Mouse (Mus musculus) CH12.LX (cell line): ENCODE measurements at regions not wholly inside any gene's neighbourhood (a gene's known extent, or its start where the extent isn't known, plus 50 kb on each side); places are given as distances from the start of the nearest gene placed in this dataset.

Source experiments
- DNase-seq: peaks from one replicate; pipeline ENCODE4 v3.0.0-alpha.2; 2013; ENCODE audit errors: extremely low read depth
- H3K27ac ChIP-seq: 2 replicates; pipeline ENCODE4 v1.5.1; 2012; ENCODE audit warnings: low read depth, mild to moderate bottlenecking, control low read depth, moderate library complexity; ENCODE audit not compliant: insufficient read depth
- H3K27me3 ChIP-seq: replicated peaks from 2 replicates; pipeline ENCODE3; 2012; ENCODE audit warnings: inconsistent platforms
- H3K36me3 ChIP-seq, 2 experiments: replicated peaks in 1 of 2; 2 replicates each; pipeline versions ENCODE3 to v1.6.1; 2012; ENCODE audit warnings: inconsistent platforms in 1 of 2, low read length in 1 of 2, mild to moderate bottlenecking in 1 of 2, mixed read lengths in 1 of 2, moderate library complexity in 1 of 2; ENCODE audit not compliant: control insufficient read depth in 1 of 2, insufficient read depth in 1 of 2
- H3K4me1 ChIP-seq, 2 experiments: 2 replicates each; pipeline ENCODE4 v1.6.1; 2012; ENCODE audit warnings: inconsistent platforms in 1 of 2, moderate library complexity in 1 of 2; ENCODE audit not compliant: insufficient read depth in 2 of 2, control insufficient read depth in 1 of 2
- H3K4me2 ChIP-seq: 2 replicates; pipeline ENCODE4 v1.6.1; 2012; ENCODE audit warnings: low read depth, mild to moderate bottlenecking, control low read depth; ENCODE audit not compliant: poor library complexity, insufficient read depth, severe bottlenecking
- H3K4me3 ChIP-seq, 3 experiments: fragments of 150-350 bp in 1 of 3; sonication (generic) in 1 of 3; replicated peaks in 1 of 3; 2 replicates each; pipeline versions ENCODE3 to v1.5.1; 2011 to 2012; ENCODE audit warnings: low read depth in 2 of 3, low read length in 2 of 3, mild to moderate bottlenecking in 2 of 3, moderate library complexity in 2 of 3, control low read depth in 1 of 3, improper control_type of control experiment in 1 of 3, inconsistent platforms in 1 of 3, mixed read lengths in 1 of 3; ENCODE audit not compliant: poor library complexity in 1 of 3
- H3K79me2 ChIP-seq: replicated peaks from 2 replicates; pipeline ENCODE4 v1.6.1; 2012; ENCODE audit warnings: mild to moderate bottlenecking, moderate library complexity; ENCODE audit not compliant: control insufficient read depth, poor library complexity, insufficient read depth, severe bottlenecking; ENCODE audit errors: extremely low read depth
- H3K9ac ChIP-seq: 2 replicates; pipeline ENCODE4 v1.6.1; 2012; ENCODE audit warnings: low read depth, mild to moderate bottlenecking, control low read depth, moderate library complexity; ENCODE audit not compliant: insufficient read depth
- H3K9me3 ChIP-seq: replicated peaks from 2 replicates; pipeline ENCODE3; 2012; ENCODE audit warnings: low read length, inconsistent platforms, mixed read lengths
- BHLHE40 ChIP-seq: IDR thresholded peaks from 2 replicates; pipeline ENCODE4 v1.6.1; 2011; ENCODE audit warnings: mild to moderate bottlenecking, low read depth, low read length, improper control_type of control experiment
- CHD1 ChIP-seq: IDR thresholded peaks from 2 replicates; pipeline ENCODE4 v1.6.1; 2012; ENCODE audit warnings: low read depth, low read length, improper control_type of control experiment, inconsistent platforms
- CHD2 ChIP-seq: IDR thresholded peaks from 2 replicates; pipeline ENCODE4 v1.6.1; 2011; ENCODE audit warnings: low read length, improper control_type of control experiment
- CTCF ChIP-seq, 2 experiments: IDR thresholded peaks in 1 of 2; conservative IDR thresholded peaks in 1 of 2; 2 replicates each; pipeline ENCODE4 v1.5.1; 2011 to 2012; ENCODE audit warnings: low read depth in 2 of 2, low read length in 2 of 2, improper control_type of control experiment in 1 of 2, inconsistent platforms in 1 of 2, mild to moderate bottlenecking in 1 of 2, moderate library complexity in 1 of 2
- E2F4 ChIP-seq: IDR thresholded peaks from 2 replicates; pipeline ENCODE4 v1.6.1; 2011; ENCODE audit warnings: low read depth, low read length, improper control_type of control experiment; ENCODE audit not compliant: insufficient replicate concordance
- ELF1 ChIP-seq: IDR thresholded peaks from 2 replicates; pipeline ENCODE4 v1.6.1; 2014; ENCODE audit warnings: low read depth, mild to moderate bottlenecking, inconsistent platforms, low read length, improper control_type of control experiment
- EP300 ChIP-seq: IDR thresholded peaks from 2 replicates; pipeline ENCODE4 v1.6.1; 2011; ENCODE audit warnings: low read length, improper control_type of control experiment
- HCFC1 ChIP-seq: IDR thresholded peaks from 2 replicates; pipeline ENCODE4 v1.6.1; 2012; ENCODE audit warnings: low read depth, mild to moderate bottlenecking, inconsistent platforms, low read length, improper control_type of control experiment
- JUN ChIP-seq: IDR thresholded peaks from 2 replicates; pipeline ENCODE4 v1.6.1; 2011; ENCODE audit warnings: low read depth, mild to moderate bottlenecking, low read length, improper control_type of control experiment, moderate library complexity; ENCODE audit not compliant: insufficient read depth
- MAFK ChIP-seq: IDR thresholded peaks from 2 replicates; pipeline ENCODE4 v1.6.1; 2011; ENCODE audit warnings: low read length, improper control_type of control experiment; ENCODE audit not compliant: insufficient replicate concordance
- MAZ ChIP-seq: IDR thresholded peaks from 2 replicates; pipeline ENCODE4 v1.6.1; 2012; ENCODE audit warnings: low read depth, mild to moderate bottlenecking, inconsistent platforms, low read length, improper control_type of control experiment, moderate library complexity
- MEF2A ChIP-seq: IDR thresholded peaks from 2 replicates; pipeline ENCODE4 v1.6.1; 2014; ENCODE audit warnings: low read depth, mild to moderate bottlenecking, inconsistent platforms, low read length, improper control_type of control experiment, borderline replicate concordance
- NELFE ChIP-seq: IDR thresholded peaks from 2 replicates; pipeline ENCODE4 v1.6.1; 2011; ENCODE audit warnings: low read depth, low read length, improper control_type of control experiment
- POLR2A ChIP-seq: IDR thresholded peaks from 2 replicates; pipeline ENCODE4 v1.6.1; 2011; ENCODE audit warnings: low read depth, mild to moderate bottlenecking, improper control_type of control experiment, low read length
- RAD21 ChIP-seq: IDR thresholded peaks from 2 replicates; pipeline ENCODE4 v1.6.1; 2011; ENCODE audit warnings: low read depth, mild to moderate bottlenecking, low read length, improper control_type of control experiment, moderate library complexity
- RCOR1 ChIP-seq: conservative IDR thresholded peaks from 2 replicates; pipeline ENCODE4 v1.6.1; 2012; ENCODE audit warnings: low read depth, mild to moderate bottlenecking, inconsistent platforms, low read length, improper control_type of control experiment
- SIN3A ChIP-seq: IDR thresholded peaks from 2 replicates; pipeline ENCODE4 v1.6.1; 2012; ENCODE audit warnings: low read length, improper control_type of control experiment, inconsistent platforms
- SMC3 ChIP-seq: IDR thresholded peaks from 2 replicates; pipeline ENCODE4 v1.6.1; 2011; ENCODE audit warnings: low read depth, low read length, improper control_type of control experiment
- TBP ChIP-seq: conservative IDR thresholded peaks from 2 replicates; pipeline ENCODE4 v1.6.1; 2011; ENCODE audit warnings: low read depth, low read length, improper control_type of control experiment
- TCF12 ChIP-seq: IDR thresholded peaks from 2 replicates; pipeline ENCODE4 v1.6.1; 2014; ENCODE audit warnings: low read depth, mild to moderate bottlenecking, inconsistent platforms, low read length, improper control_type of control experiment
- USF1 ChIP-seq: IDR thresholded peaks from 2 replicates; pipeline ENCODE4 v1.6.1; 2014; ENCODE audit warnings: low read depth, mild to moderate bottlenecking, inconsistent platforms, low read length, improper control_type of control experiment
- ZC3H11A ChIP-seq: IDR thresholded peaks from 2 replicates; pipeline ENCODE4 v1.6.1; 2012; ENCODE audit warnings: low read depth, mild to moderate bottlenecking, inconsistent platforms, low read length, improper control_type of control experiment
- ZNF384 ChIP-seq: IDR thresholded peaks from 2 replicates; pipeline ENCODE4 v1.6.1; 2012; ENCODE audit warnings: low read depth, low read length, improper control_type of control experiment, inconsistent platforms
- dilution Hi-C: fragments of 300-500 bp; cut with MboI; formaldehyde crosslinking; loops from 2 replicates; pipeline ENCODE4 v1.14.3; 2020; ENCODE audit warnings: low sequenced_read_pairs; ENCODE audit not compliant: extremely low pct_unique_long_range_greater_than_20kb, extremely low pct_ligation_motif_present
- in situ Hi-C: fragments of 300-500 bp; cut with MboI; formaldehyde crosslinking; loops from 3 replicates; pipeline ENCODE4 v1.14.3; 2019; ENCODE audit warnings: low sequenced_read_pairs, low pct_ligation_motif_present, low pct_unique_long_range_greater_than_20kb, mixed read lengths

GRCm38 (mm10) chr7:40290166-40290565 is 608.0 kb upstream of the Vstm2b start:
- no peaks in the 10 kb centered on the region for H3K4me1 ChIP-seq
- no peaks in the 10 kb centered on the region for H3K79me2 ChIP-seq
- DNase-seq, result no peak
- no peaks in the 10 kb centered on the region for H3K36me3 ChIP-seq
- H3K27ac ChIP-seq, result no peak overlapping the region
- H3K9me3 ChIP-seq, result no peaks in the 10 kb centered on the region
- H3K4me2 ChIP-seq, result no peak overlapping the region
- dilution Hi-C loops, result no loop called here
- TF ChIP-seq NELFE (no peak), SMC3 (no peak), ELF1 (no peak), BHLHE40 (no peak), MAZ (no peak), MEF2A (no peak), EP300 (no peak)
- in situ Hi-C loops, result no loop called here
- no peak overlapping the region for H3K4me3 ChIP-seq
- no peak overlapping the region for H3K9ac ChIP-seq
- no peaks in the 10 kb centered on the region for H3K27me3 ChIP-seq

GRCm38 (mm10) chr7:40310558-40310957 is 587.6 kb upstream of the Vstm2b start:
- Histone ChIP-seq H3K4me2 (no peak overlapping the region), H3K9me3 (no peaks in the 10 kb centered on the region), H3K27ac (no peak overlapping the region), H3K9ac (no peak overlapping the region), H3K79me2 (no peaks in the 10 kb centered on the region), H3K4me3 (no peak overlapping the region)
- dilution Hi-C loops, result no loop called here
- peak; percentile 44 for TF ChIP-seq RAD21
- TF ChIP-seq CTCF (conservative IDR thresholded peaks at IDR 0.05 in 1 of 2, IDR thresholded peaks at IDR 0.05 in 1 of 2; ENCODE audit: low read depth in 2 of 2, low read length in 2 of 2), result peak; percentile 51 to 59
- no peak for TF ChIP-seq RCOR1
- peak; percentile 34 for TF ChIP-seq SMC3
- TF ChIP-seq, all 38 proteins: peak for 3
- H3K27me3 ChIP-seq, result no peaks in the 10 kb centered on the region
- in situ Hi-C loops, result loop anchor here (25.0 kb wide), 1 partner anchor 377 kb away; no protein-coding TSS in a partner anchor
- peak; percentile 21 for DNase-seq
- no peaks in the 10 kb centered on the region for H3K4me1 ChIP-seq
- H3K36me3 ChIP-seq, result no peaks in the 10 kb centered on the region

- H3K4me1 ChIP-seq, result peaks cover 0 to 14% of the 10 kb centered on the region in 2 experiments; a peak in 2 of 4 replicates
- TF ChIP-seq CHD1, result no peak
- no peak for TF ChIP-seq SIN3A
- TF ChIP-seq ZNF384, result no peak
- no peak for TF ChIP-seq E2F4
- no peak for TF ChIP-seq MAFK
- no peak for TF ChIP-seq CHD2
- TF ChIP-seq NELFE, result no peak
- TF ChIP-seq TBP, result no peak
- TF ChIP-seq JUN, result no peak
- TF ChIP-seq HCFC1, result no peak
- no peak for TF ChIP-seq TCF12
- no peak for TF ChIP-seq ZC3H11A
- TF ChIP-seq ELF1, result no peak
- TF ChIP-seq USF1, result no peak
- TF ChIP-seq POLR2A, result no peak
- dilution Hi-C loops (no loop called here), in situ Hi-C loops (loop anchor here (25.0 kb wide), 1 partner anchor 366 kb away; no protein-coding TSS in a partner anchor)
- H3K4me3 ChIP-seq, result no peak overlapping the region
- no peaks in the 10 kb centered on the region for H3K36me3 ChIP-seq
- H3K4me2 ChIP-seq, result no peak overlapping the region
- H3K27ac ChIP-seq, result no peak overlapping the region
- H3K9ac ChIP-seq, result no peak overlapping the region
- no peaks in the 10 kb centered on the region for H3K27me3 ChIP-seq
- no peaks in the 10 kb centered on the region for H3K9me3 ChIP-seq
- no peak for DNase-seq
- H3K79me2 ChIP-seq, result no peaks in the 10 kb centered on the region
Observed at GRCm38 (mm10) chr7:40321171-40321570, 577.0 kb upstream of the Vstm2b start.
